Mouse (Mus musculus) intestine, embryonic 16.5 days (tissue): ENCODE data around the gene Tyro3. TPM values are rescaled to one million over a fixed set of nuclear protein-coding genes. Genes with fewer than 3 reads are reported as not detected.

Experiments used
- ATAC-seq: fragments of 200-750 bp; cut with Nextera tagmentation; 2 replicates; pipeline ENCODE4 v1.8.0; 2017; ENCODE audit warnings: moderate TSS enrichment, moderate library complexity
- H3K27ac ChIP-seq: fragments of 300-500 bp; sonication (generic); 2 replicates; pipeline ENCODE4 v1.5.1; 2014; ENCODE audit warnings: mild to moderate bottlenecking, low read length
- H3K27me3 ChIP-seq: fragments of 300-500 bp; sonication (generic); replicated peaks from 2 replicates; pipeline ENCODE4 v1.6.1; 2014; ENCODE audit warnings: low read length, control low read depth, mixed read lengths; ENCODE audit not compliant: control insufficient read depth, insufficient read depth
- H3K36me3 ChIP-seq: fragments of 300-500 bp; sonication (generic); 2 replicates; pipeline ENCODE4 v1.6.1; 2014; ENCODE audit warnings: low read length, control low read depth; ENCODE audit not compliant: control insufficient read depth, insufficient read depth
- H3K4me1 ChIP-seq: fragments of 300-500 bp; sonication (generic); 2 replicates; pipeline ENCODE4 v1.6.1; 2014; ENCODE audit warnings: low read length, control low read depth, mixed read lengths; ENCODE audit not compliant: control insufficient read depth, insufficient read depth
- H3K4me2 ChIP-seq: fragments of 300-500 bp; sonication (generic); 2 replicates; pipeline ENCODE4 v1.6.1; 2014; ENCODE audit warnings: low read depth, low read length, control low read depth
- H3K4me3 ChIP-seq: fragments of 300-500 bp; sonication (generic); 2 replicates; pipeline ENCODE4 v1.5.1; 2014; ENCODE audit warnings: mild to moderate bottlenecking, low read length
- H3K9ac ChIP-seq: fragments of 300-500 bp; sonication (generic); 2 replicates; pipeline ENCODE4 v1.6.1; 2014; ENCODE audit warnings: low read depth, low read length
- H3K9me3 ChIP-seq: fragments of 300-500 bp; sonication (generic); 2 replicates; pipeline ENCODE4 v1.6.1; 2016; ENCODE audit warnings: low read length, control low read depth; ENCODE audit not compliant: control insufficient read depth
- WGBS: fragments of 180-500 bp; shearing (Covaris S2); extraction: QIAGEN DNeasy Blood & Tissue Kit; methylation state at CpG from one replicate; pipeline ENCODE4 v1.1.7; 2014; 5-methylcytosine and 5-hydroxymethylcytosine counted together
- polyA plus RNA-seq: library from polyadenylated mRNA; unstranded; fragments of >200 nt; fragmentation: Nextera tagmentation; extraction: Ambion mirVana; gene quantifications from 2 replicates; pipeline ENCODE4 v1.2.1, GENCODE M21; 2015

The Tyro3 gene
- polyA plus RNA-seq, 1 experiment from 2014 or later, result 11.4 TPM

GRCm38 (mm10) chr2:119767246-119767645 lies 30.3 kb upstream of the Tyro3 start:
- Histone ChIP-seq H3K4me2 (no peak overlapping the region), H3K9me3 (no peaks in the 10 kb centered on the region), H3K36me3 (peaks cover 14% of the 10 kb centered on the region; the same call in 1 of the 2 replicates), H3K27me3 (no peaks in the 10 kb centered on the region), H3K9ac (no peak overlapping the region), H3K27ac (no peak overlapping the region), H3K4me3 (no peak overlapping the region), H3K4me1 (no peaks in the 10 kb centered on the region)
- no peak for ATAC-seq
- 95% methylated on average over 6 of the region's 6 CpGs for WGBS

- under 1% methylated on average over 44 of the region's 44 CpGs for WGBS
- peak within 1 kb of the TSS; percentile 93 for H3K4me2 ChIP-seq
- H3K4me3 ChIP-seq, result peak within 1 kb of the TSS; percentile 58
- no peaks in the 10 kb centered on the region for H3K27me3 ChIP-seq
- H3K36me3 ChIP-seq, result peaks cover 6% of the 10 kb centered on the region; the same call in 1 of the 2 replicates
- H3K4me1 ChIP-seq, result peaks cover 11% of the 10 kb centered on the region
- H3K27ac ChIP-seq, result peak within 1 kb of the TSS; percentile 84
- no peaks in the 10 kb centered on the region for H3K9me3 ChIP-seq
- H3K9ac ChIP-seq, result peak within 1 kb of the TSS; percentile 79
- peak; percentile 97 for ATAC-seq
These were observed 10.2 kb upstream of the Tyro3 start, which contains the start of gene Rpap1 for GRCm38 (mm10) chr2:119787206-119787883. Gene Rpap1 (minus strand): TSS chr2:119787537.

GRCm38 (mm10) chr2:119789996-119790395 lies 7.5 kb upstream of the Tyro3 start:
- H3K27me3 ChIP-seq, result no peaks in the 10 kb centered on the region
- H3K9ac ChIP-seq, result no peak overlapping the region
- no peaks in the 10 kb centered on the region for H3K36me3 ChIP-seq
- H3K27ac ChIP-seq, result no peak overlapping the region
- peaks cover 11% of the 10 kb centered on the region for H3K4me1 ChIP-seq
- WGBS, result 87% methylated on average over 2 of the region's 2 CpGs
- no peak overlapping the region for H3K4me2 ChIP-seq
- no peaks in the 10 kb centered on the region for H3K9me3 ChIP-seq
- ATAC-seq, result no peak
- no peak overlapping the region for H3K4me3 ChIP-seq

GRCm38 (mm10) chr2:119798246-119798927 lies 854 bp downstream of the Tyro3 start:
- H3K4me3 ChIP-seq, result no peak overlapping the region
- 10% methylated on average over 13 of the region's 13 CpGs for WGBS
- no peak overlapping the region for H3K27ac ChIP-seq
- 0 out of 2 replicates have a peak, but pooled peaks have one; percentile 14 for ATAC-seq
- peak overlapping the region; percentile 100; the same call in 1 of the 2 replicates for H3K4me2 ChIP-seq
- no peaks in the 10 kb centered on the region for H3K36me3 ChIP-seq
- H3K9ac ChIP-seq, result no peak overlapping the region
- peaks cover 27% of the 10 kb centered on the region for H3K4me1 ChIP-seq
- H3K27me3 ChIP-seq, result peaks cover 2% of the 10 kb centered on the region; the same call in 1 of the 2 replicates
- no peaks in the 10 kb centered on the region for H3K9me3 ChIP-seq

GRCm38 (mm10) chr2:119799181-119799960 lies 1.8 kb downstream of the Tyro3 start:
- no peak overlapping the region; the same call in 1 of the 2 replicates for H3K27ac ChIP-seq
- WGBS, result under 1% methylated on average over 59 of the region's 89 CpGs
- ATAC-seq, result peak; percentile 83

DNA sequence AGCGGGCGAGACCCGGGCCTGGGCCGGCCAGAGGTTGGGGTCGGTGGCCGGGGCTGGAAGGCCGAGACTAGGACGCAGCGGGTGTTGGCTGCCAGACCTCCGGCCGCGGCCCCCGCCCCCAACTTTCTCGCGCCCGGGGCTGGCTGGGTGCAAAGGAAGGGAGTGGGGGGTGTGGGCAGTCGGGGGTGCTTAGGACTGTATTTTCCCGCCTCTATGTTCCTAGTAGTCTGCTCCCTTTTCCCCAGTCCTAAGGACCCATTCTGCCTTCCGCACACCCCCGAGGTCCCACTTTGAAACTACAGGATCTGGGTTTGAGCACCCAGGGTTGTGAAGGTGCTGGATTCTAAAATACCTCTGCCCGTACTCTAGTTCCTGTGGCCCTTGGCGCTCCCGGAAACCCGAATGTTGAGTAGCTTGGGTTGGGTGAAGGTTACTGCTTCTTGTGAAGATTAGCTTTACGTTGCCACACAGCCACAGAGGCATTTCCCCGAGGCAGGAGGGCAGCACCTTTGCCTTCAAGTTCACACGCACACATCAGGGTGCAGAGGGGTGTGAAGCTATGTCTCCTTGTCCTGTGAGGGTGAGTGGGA lies 2.5 kb downstream of the Tyro3 start:
- Histone ChIP-seq H3K36me3 (no peaks in the 10 kb centered on the region), H3K9me3 (no peaks in the 10 kb centered on the region), H3K4me1 (peaks cover 27% of the 10 kb centered on the region), H3K9ac (peak overlapping the region; percentile 89), H3K27me3 (peaks cover 2% of the 10 kb centered on the region; the same call in 1 of the 2 replicates), H3K27ac (no peak overlapping the region; the same call in 1 of the 2 replicates), H3K4me3 (peak overlapping the region; percentile 86), H3K4me2 (peak overlapping the region; percentile 100)
- peak; percentile 54 for ATAC-seq
- 2% methylated on average over 26 of the region's 27 CpGs for WGBS

More at GRCm38 (mm10) chr2:119799181-119799960, 1.8 kb downstream of the Tyro3 start:
- Histone ChIP-seq H3K9me3 (no peaks in the 10 kb centered on the region), H3K4me2 (peak overlapping the region; percentile 100), H3K4me3 (peak overlapping the region; percentile 86), H3K4me1 (peaks cover 27% of the 10 kb centered on the region), H3K9ac (peak overlapping the region; percentile 89), H3K27me3 (peaks cover 2% of the 10 kb centered on the region; the same call in 1 of the 2 replicates), H3K36me3 (no peaks in the 10 kb centered on the region)

- no peak for ATAC-seq
- peak overlapping the region; percentile 89; the same call in 1 of the 2 replicates for H3K9ac ChIP-seq
- WGBS, result 62% methylated on average over 15 of the region's 15 CpGs
- no peak overlapping the region for H3K4me3 ChIP-seq
- H3K4me1 ChIP-seq, result peaks cover 27% of the 10 kb centered on the region
- H3K9me3 ChIP-seq, result no peaks in the 10 kb centered on the region
- peaks cover 2% of the 10 kb centered on the region; the same call in 1 of the 2 replicates for H3K27me3 ChIP-seq
- H3K36me3 ChIP-seq, result no peaks in the 10 kb centered on the region
- peak overlapping the region; percentile 100 for H3K4me2 ChIP-seq
- H3K27ac ChIP-seq, result no peak overlapping the region
These were observed 3.6 kb downstream of the Tyro3 start for GRCm38 (mm10) chr2:119800876-119801846.
